Comparison of ENCODE assay signal across 25 mouse cellular contexts in genomic region chr15:62490548-62490947, GRCm38 (mm10).
"Had no signal": no experiment of that assay in that cellular context is flagged by ENCODE, and none has a peak within 500 bp of the region (broad histone marks: within the 10 kb centered on the region; RNA-seq: fewer than 3 reads in every experiment).

No protein-coding gene starts in this region.

- H3K9ac ChIP-seq: heart, embryonic 13.5 days; heart, embryonic 15.5 days; hindbrain, embryonic 13.5 days; hindbrain, embryonic 15.5 days; kidney, embryonic 15.5 days; limb, embryonic 13.5 days; limb, embryonic 15.5 days; liver, embryonic 12.5 days had no signal

- DNase-seq: gastrocnemius, postnatal 14 days; gastrocnemius, postnatal 36 days; heart, adult 11 months; heart, adult 2 months; heart, postnatal 14 days; heart, postnatal 36 days; kidney, adult 11 months; kidney, adult 2 months; kidney, adult 9 months; kidney, postnatal 14 days; kidney, postnatal 36 days; layer of hippocampus, adult 9-11 months; layer of hippocampus, postnatal 36 days; left cerebral cortex, postnatal 4 days had no signal

- H3K4me3 ChIP-seq: heart, adult 2 months; heart, embryonic 13.5 days; heart, embryonic 15.5 days; hindbrain, embryonic 13.5 days; hindbrain, embryonic 15.5 days; kidney, embryonic 15.5 days; limb, embryonic 13.5 days; limb, embryonic 15.5 days; liver, embryonic 12.5 days had no signal

- H3K9me3 ChIP-seq: heart, embryonic 13.5 days; heart, embryonic 15.5 days; hindbrain, embryonic 13.5 days; hindbrain, embryonic 15.5 days; kidney, embryonic 15.5 days; limb, embryonic 13.5 days; limb, embryonic 15.5 days; liver, embryonic 12.5 days had no signal

- ATAC-seq: hindbrain, postnatal 0 days; intestine, embryonic 16.5 days; liver, embryonic 12.5 days had no signal

- H3K27me3 ChIP-seq: heart, embryonic 13.5 days; heart, embryonic 15.5 days; hindbrain, embryonic 13.5 days; hindbrain, embryonic 15.5 days; kidney, embryonic 15.5 days; limb, embryonic 13.5 days; limb, embryonic 15.5 days; liver, embryonic 12.5 days had no signal

- H3K36me3 ChIP-seq: heart, embryonic 13.5 days; heart, embryonic 15.5 days; hindbrain, embryonic 13.5 days; hindbrain, embryonic 15.5 days; kidney, embryonic 15.5 days; limb, embryonic 13.5 days; limb, embryonic 15.5 days; liver, embryonic 12.5 days had no signal

- H3K4me1 ChIP-seq: hindbrain, embryonic 13.5 days; hindbrain, embryonic 15.5 days; kidney, embryonic 15.5 days; limb, embryonic 13.5 days; limb, embryonic 15.5 days; liver, embryonic 12.5 days had no signal

- H3K4me2 ChIP-seq: heart, embryonic 11.5 days; heart, embryonic 13.5 days; heart, embryonic 15.5 days; hindbrain, embryonic 13.5 days; hindbrain, embryonic 15.5 days; kidney, embryonic 15.5 days; limb, embryonic 13.5 days; limb, embryonic 15.5 days; liver, embryonic 12.5 days had no signal

- H3K27ac ChIP-seq: heart, adult 2 months; heart, embryonic 13.5 days; heart, embryonic 15.5 days; hindbrain, embryonic 13.5 days; hindbrain, embryonic 15.5 days; hindbrain, postnatal 0 days; kidney, embryonic 15.5 days; limb, embryonic 13.5 days; limb, embryonic 15.5 days; liver, embryonic 12.5 days had no signal
